Mouse (Mus musculus): Measurements from ENCODE around the gene Ugt1a5.

DNA sequence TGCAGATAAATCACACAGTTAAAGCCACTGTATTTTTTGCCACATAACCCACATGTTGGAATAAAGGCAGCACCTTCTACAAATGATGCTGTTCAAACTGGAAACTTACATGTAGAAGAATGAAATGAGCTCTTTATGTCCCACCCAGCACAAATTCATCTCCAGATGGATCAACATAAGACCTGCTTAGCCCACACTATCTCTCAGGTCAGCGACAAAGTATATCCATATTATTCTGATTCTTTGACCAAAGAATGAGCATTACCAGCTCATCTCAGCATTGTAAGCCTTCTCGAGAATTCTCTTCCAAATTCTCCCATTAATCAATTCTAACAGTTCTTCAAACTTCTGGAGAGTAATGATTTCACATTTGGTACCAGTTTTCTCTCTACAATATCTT, 56.4 kb downstream of the Ugt1a5 start:
- no peak for TF ChIP-seq POLR2A (IDR thresholded peaks at IDR 0.05; ENCODE audit: insufficient read length, low read depth)
- no peak for TF ChIP-seq E2F4 (IDR thresholded peaks at IDR 0.05; ENCODE audit: insufficient read depth)
- TF ChIP-seq TCF12 (IDR thresholded peaks at IDR 0.05; ENCODE audit: insufficient read depth, poor library complexity, severe bottlenecking) = no peak
- TF ChIP-seq MYOG (IDR thresholded peaks at IDR 0.05; ENCODE audit: control insufficient read depth in 1 of 3, insufficient read depth in 1 of 3, insufficient read length in 2 of 3, low read depth in 2 of 3) = no peak
- TF ChIP-seq USF1 (IDR thresholded peaks at IDR 0.05; ENCODE audit: low read depth) = no peak

Measured in myocyte (in vitro differentiated cells).